Mouse (Mus musculus): ENCODE results near the gene Gm1979.
"Not testable (repeated sequence)": the region's sequence is repeated elsewhere in the genome, so short reads cannot be mapped to it uniquely, and the experiment has no call there.

Gm1979 gene

GRCm38 (mm10) chr5:26004698-26005097, at the start of gene Gm1979:
Gene Gm1979 (minus strand): TSS chr5:26004798.
- not testable (repeated sequence) for DNase-seq (ENCODE audit: low spot score)

- DNase-seq (ENCODE audit: low spot score): not testable (repeated sequence)
Measured at GRCm38 (mm10) chr5:26039458-26039857, 34.9 kb upstream of the Gm1979 start, which contains the start of gene Speer4a. Gene Speer4a (minus strand): TSS chr5:26039558.

GRCm38 (mm10) chr5:26022816-26023215, 18.2 kb upstream of the Gm1979 start, which contains the start of gene Gm5862:
Gene Gm5862 (minus strand): TSS chr5:26022916.
- DNase-seq (ENCODE audit: low spot score): not testable (repeated sequence)

GRCm38 (mm10) chr5:26007697-26008096, 3.1 kb upstream of the Gm1979 start:
- DNase-seq (ENCODE audit: low spot score): not testable (repeated sequence)

- DNase-seq (ENCODE audit: low spot score): peak; percentile 28
Measured at GRCm38 (mm10) chr5:26006937-26007695, 2.5 kb upstream of the Gm1979 start.

- DNase-seq (ENCODE audit: low spot score): not testable (repeated sequence)
Measured at GRCm38 (mm10) chr5:25988550-25988949, 16.0 kb downstream of the Gm1979 start, which contains the start of gene Gm21698. Gene Gm21698 (minus strand): TSS chr5:25988650.

GRCm38 (mm10) chr5:25972563-25972962, 32.0 kb downstream of the Gm1979 start, which contains the start of gene Gm21680:
Gene Gm21680 (minus strand): TSS chr5:25972663.
- not testable (repeated sequence) for DNase-seq (ENCODE audit: low spot score)

GRCm38 (mm10) chr5:25957050-25957449, 47.5 kb downstream of the Gm1979 start:
- DNase-seq (ENCODE audit: low spot score): not testable (repeated sequence)

GRCm38 (mm10) chr5:25956611-25957010, 48.0 kb downstream of the Gm1979 start:
- DNase-seq (ENCODE audit: low spot score): not testable (repeated sequence)

- DNase-seq (ENCODE audit: low spot score): not testable (repeated sequence)
Measured at GRCm38 (mm10) chr5:25954317-25954716, 50.3 kb downstream of the Gm1979 start, which contains the start of gene Gm21671. Gene Gm21671 (minus strand): TSS chr5:25954417.
